Mouse (Mus musculus) heart, postnatal 0 days (tissue): ENCODE measurements around the gene Dvl2. TPM values are rescaled to one million over a fixed set of nuclear protein-coding genes. Genes with fewer than 3 reads are reported as not detected.

Experiments
- ATAC-seq: fragments of 200-750 bp; cut with Nextera tagmentation; 2 replicates; pipeline ENCODE4 v1.8.0; 2017; ENCODE audit warnings: low read depth, moderate number of reproducible peaks, moderate library complexity; ENCODE audit not compliant: insufficient read depth
- DNase-seq: peaks from one replicate; pipeline ENCODE4 v3.0.0-alpha.2; 2016; ENCODE audit warnings: low spot score
- H3K27ac ChIP-seq: fragments of 300-500 bp; sonication (generic); 2 replicates; pipeline ENCODE4 v1.5.1; 2014; ENCODE audit warnings: low read depth, mild to moderate bottlenecking
- H3K27me3 ChIP-seq: fragments of 300-500 bp; sonication (generic); 2 replicates; pipeline ENCODE4 v1.6.1; 2014; ENCODE audit warnings: low read length, mixed read lengths; ENCODE audit not compliant: control insufficient read depth, insufficient read depth
- H3K36me3 ChIP-seq: fragments of 300-500 bp; sonication (generic); replicated peaks from 2 replicates; pipeline ENCODE4 v1.6.1; 2014; ENCODE audit warnings: low read length, mixed read lengths; ENCODE audit not compliant: control insufficient read depth, insufficient read depth
- H3K4me1 ChIP-seq: fragments of 300-500 bp; sonication (generic); 2 replicates; pipeline ENCODE4 v1.6.1; 2014; ENCODE audit warnings: antibody characterized with exemption; ENCODE audit not compliant: control insufficient read depth, insufficient read depth
- H3K4me2 ChIP-seq: fragments of 300-500 bp; sonication (generic); 2 replicates; pipeline ENCODE4 v1.6.1; 2014; ENCODE audit warnings: low read depth, mild to moderate bottlenecking, low read length, moderate library complexity
- H3K4me3 ChIP-seq: fragments of 300-500 bp; sonication (generic); 2 replicates; pipeline ENCODE4 v1.5.1; 2014; ENCODE audit warnings: low read depth, low read length
- H3K9ac ChIP-seq: fragments of 300-500 bp; sonication (generic); replicated peaks from 2 replicates; pipeline ENCODE4 v1.6.1; 2014; ENCODE audit warnings: low read depth, low read length, mixed read lengths
- H3K9me3 ChIP-seq: fragments of 300-500 bp; sonication (generic); replicated peaks from 2 replicates; pipeline ENCODE4 v1.6.1; 2016; ENCODE audit warnings: low read length; ENCODE audit not compliant: control insufficient read depth
- CTCF ChIP-seq: IDR thresholded peaks from 2 replicates; pipeline ENCODE4 v1.5.1; 2016; ENCODE audit warnings: antibody characterized with exemption, control low read depth, low read depth
- EP300 ChIP-seq: IDR thresholded peaks from 2 replicates; pipeline ENCODE4 v1.6.1; 2016; ENCODE audit warnings: antibody characterized with exemption, low read depth
- WGBS: fragments of 180-500 bp; shearing (Covaris S2); extraction: QIAGEN DNeasy Blood & Tissue Kit; methylation state at CpG from one replicate; pipeline ENCODE4 v1.1.7; 2014; 5-methylcytosine and 5-hydroxymethylcytosine counted together
- polyA plus RNA-seq: library from polyadenylated mRNA; unstranded; fragments of >200 nt; fragmentation: Nextera tagmentation; extraction: Ambion mirVana; gene quantifications from 2 replicates; pipeline ENCODE4 v1.2.1, GENCODE M21; 2015
- total RNA-seq: library from RNA; depleted of rRNA; stranded (reverse); fragments of >200 nt; gene quantifications from 2 replicates; pipeline ENCODE4 v1.2.3, GENCODE M21; 2014; ENCODE audit warnings: low replicate concordance

Dvl2 gene
- total and polyA plus RNA-seq, 2 experiments from 2014 or later, result 6.5 to 10.8 TPM

- peak overlapping the region; percentile 18; the same call in 1 of the 2 replicates for H3K9ac ChIP-seq
- DNase-seq, result no peak
- H3K4me3 ChIP-seq, result peak overlapping the region; percentile 44
- H3K36me3 ChIP-seq, result peaks cover 28% of the 10 kb centered on the region
- peak overlapping the region; percentile 65 for H3K4me2 ChIP-seq
- H3K4me1 ChIP-seq, result 0 out of 2 replicates have a peak, but pooled peaks cover 10% of the 10 kb centered on the region
- TF ChIP-seq EP300 (no peak), CTCF (no peak)
- WGBS, result 2% methylated on average over 59 of the region's 59 CpGs
- no peaks in the 10 kb centered on the region for H3K9me3 ChIP-seq
- ATAC-seq, result peak; percentile 8; the same call in 1 of the 2 replicates
- H3K27ac ChIP-seq, result no peak overlapping the region
- peaks cover 52% of the 10 kb centered on the region for H3K27me3 ChIP-seq
Observed at GRCm38 (mm10) chr11:69966006-69966859, 34.2 kb upstream of the Dvl2 start.

DNA sequence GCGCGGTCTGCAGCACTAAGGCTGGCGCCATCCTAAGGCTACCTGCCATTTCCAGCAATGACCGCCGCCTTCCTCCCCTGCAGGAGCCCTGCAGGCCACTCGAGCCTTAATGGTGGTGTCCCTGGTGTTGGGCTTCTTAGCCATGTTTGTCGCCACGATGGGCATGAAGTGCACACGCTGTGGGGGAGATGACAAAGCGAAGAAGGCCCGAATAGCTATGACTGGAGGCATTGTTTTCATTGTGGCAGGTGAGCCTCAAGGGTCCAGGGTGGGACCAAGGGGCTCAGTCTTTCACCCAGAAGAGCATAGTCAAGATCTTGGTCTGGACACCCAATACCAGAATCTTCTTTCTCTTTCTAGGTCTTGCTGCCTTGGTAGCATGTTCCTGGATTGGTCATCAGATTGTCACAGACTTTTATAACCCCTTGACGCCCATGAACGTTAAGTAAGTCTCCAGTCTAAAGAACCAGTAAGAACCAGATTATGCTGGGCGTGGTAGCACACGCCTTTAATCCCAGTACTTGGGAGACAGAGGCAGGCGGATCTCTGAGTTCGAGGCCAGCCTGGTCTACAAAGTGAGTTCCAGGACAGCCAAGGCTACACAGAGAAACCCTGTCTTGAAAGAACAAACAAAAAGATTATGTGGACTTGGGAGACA, 33.4 kb upstream of the Dvl2 start:
- peak overlapping the region; percentile 44 for H3K4me3 ChIP-seq
- TF ChIP-seq CTCF (no peak), EP300 (no peak)
- ATAC-seq, result 0 out of 2 replicates have a peak, but pooled peaks have one; percentile 41
- WGBS, result 33% methylated on average over 17 of the region's 17 CpGs
- no peaks in the 10 kb centered on the region for H3K9me3 ChIP-seq
- H3K4me2 ChIP-seq, result peak overlapping the region; percentile 65
- peaks cover 46% of the 10 kb centered on the region for H3K27me3 ChIP-seq
- H3K9ac ChIP-seq, result peak overlapping the region; percentile 18; the same call in 1 of the 2 replicates
- H3K4me1 ChIP-seq, result 0 out of 2 replicates have a peak, but pooled peaks cover 10% of the 10 kb centered on the region
- peaks cover 31% of the 10 kb centered on the region for H3K36me3 ChIP-seq
- DNase-seq, result no peak
- no peak overlapping the region for H3K27ac ChIP-seq

- WGBS, result 79% methylated on average over 4 of the region's 4 CpGs
- peaks cover 48% of the 10 kb centered on the region for H3K36me3 ChIP-seq
- H3K4me2 ChIP-seq, result no peak overlapping the region
- peaks cover 33% of the 10 kb centered on the region for H3K27me3 ChIP-seq
- DNase-seq, result no peak
- no peaks in the 10 kb centered on the region for H3K9me3 ChIP-seq
- H3K27ac ChIP-seq, result no peak overlapping the region
- ATAC-seq, result no peak
- H3K4me1 ChIP-seq, result 0 out of 2 replicates have a peak, but pooled peaks cover 10% of the 10 kb centered on the region
- H3K4me3 ChIP-seq, result no peak overlapping the region
- TF ChIP-seq CTCF (no peak), EP300 (no peak)
- H3K9ac ChIP-seq, result no peak overlapping the region
Observed at GRCm38 (mm10) chr11:69968793-69969192, 31.6 kb upstream of the Dvl2 start.

DNA sequence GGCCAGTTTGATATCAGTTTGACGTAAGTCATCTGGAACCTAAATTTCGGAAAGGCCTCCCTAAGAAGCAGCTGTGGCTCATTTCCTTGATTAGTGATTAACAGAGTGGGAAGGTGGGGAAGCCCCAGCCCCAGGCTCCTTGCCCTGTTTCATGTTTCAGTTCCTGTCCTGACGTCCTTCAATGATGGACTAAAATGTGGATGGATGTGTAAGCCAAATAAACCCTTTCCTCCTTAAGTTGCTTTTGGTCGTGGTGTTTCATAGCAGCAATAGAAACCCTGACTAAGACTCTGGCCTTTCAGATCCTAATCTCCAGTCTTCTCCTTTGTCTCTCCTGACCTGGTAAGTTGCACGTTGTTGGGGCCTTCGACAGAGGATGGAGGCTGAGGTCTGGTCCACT, 30.2 kb upstream of the Dvl2 start:
- Histone ChIP-seq H3K4me2 (no peak overlapping the region), H3K9me3 (no peaks in the 10 kb centered on the region), H3K4me3 (no peak overlapping the region), H3K4me1 (0 out of 2 replicates have a peak, but pooled peaks cover 10% of the 10 kb centered on the region), H3K27me3 (peaks cover 19% of the 10 kb centered on the region), H3K36me3 (peaks cover 62% of the 10 kb centered on the region), H3K27ac (no peak overlapping the region), H3K9ac (no peak overlapping the region)
- TF ChIP-seq EP300 (no peak), CTCF (no peak)
- ATAC-seq (no peak), DNase-seq (no peak)
- WGBS, result 79% methylated on average over 6 of the region's 6 CpGs

DNA sequence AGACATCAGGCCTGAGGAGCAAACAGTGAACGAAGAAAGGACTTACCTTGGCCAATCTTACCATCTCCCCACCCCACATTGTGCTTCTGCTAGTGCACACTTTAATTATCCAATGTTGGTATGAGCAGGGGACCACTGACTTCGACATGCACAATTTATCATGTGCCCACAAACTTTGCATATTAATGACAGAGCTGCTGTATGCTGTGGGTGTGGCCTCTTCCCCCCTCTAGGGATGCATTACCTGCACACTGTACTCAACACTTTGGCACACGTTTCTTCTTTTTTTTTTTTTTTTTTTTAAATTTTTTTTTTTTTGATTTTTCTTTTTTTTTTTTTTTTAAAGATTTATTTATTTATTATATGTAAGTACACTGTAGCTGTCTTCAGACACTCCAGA, 29.6 kb upstream of the Dvl2 start:
- Histone ChIP-seq H3K4me1 (0 out of 2 replicates have a peak, but pooled peaks cover 10% of the 10 kb centered on the region), H3K27ac (no peak overlapping the region), H3K4me3 (no peak overlapping the region), H3K36me3 (peaks cover 68% of the 10 kb centered on the region), H3K9ac (no peak overlapping the region), H3K4me2 (no peak overlapping the region), H3K27me3 (peaks cover 14% of the 10 kb centered on the region), H3K9me3 (no peaks in the 10 kb centered on the region)
- TF ChIP-seq EP300 (no peak), CTCF (no peak)
- no peak for DNase-seq
- WGBS, result 80% methylated on average over 3 of the region's 3 CpGs
- no peak for ATAC-seq
